Mouse (Mus musculus) ES-E14 (cell line): ENCODE results near the gene Smarca4. TPM values are rescaled to one million over a fixed set of nuclear protein-coding genes. Genes with fewer than 3 reads are reported as not detected.

Source experiments
- DNase-seq: peaks from one replicate; pipeline ENCODE4 v3.0.0-alpha.2; 2013; ENCODE audit warnings: low read depth, low spot score
- H3K27ac ChIP-seq: 2 replicates; pipeline ENCODE4 v1.5.1; 2012; ENCODE audit warnings: low read depth, mild to moderate bottlenecking, low read length, moderate library complexity, mixed read lengths; ENCODE audit not compliant: poor library complexity, insufficient read depth, severe bottlenecking
- H3K36me3 ChIP-seq: 2 replicates; pipeline ENCODE4 v1.6.1; 2012; ENCODE audit warnings: mild to moderate bottlenecking, low read length, moderate library complexity, mixed read lengths; ENCODE audit not compliant: control insufficient read depth, poor library complexity, insufficient read depth, severe bottlenecking
- H3K4me1 ChIP-seq, 2 experiments: fragments of 150-350 bp in 1 of 2; sonication (generic) in 1 of 2; 2 replicates each; pipeline ENCODE4 v1.6.1; 2012; ENCODE audit warnings: low read length in 2 of 2, mild to moderate bottlenecking in 1 of 2, mixed read lengths in 1 of 2; ENCODE audit not compliant: control insufficient read depth in 2 of 2, insufficient read depth in 2 of 2, poor library complexity in 1 of 2
- H3K4me3 ChIP-seq, 2 experiments: fragments of 150-350 bp in 1 of 2; sonication (generic) in 1 of 2; 2 replicates each; pipeline ENCODE4 v1.5.1; 2012; ENCODE audit warnings: low read length in 2 of 2, low read depth in 1 of 2, mild to moderate bottlenecking in 1 of 2, mixed read lengths in 1 of 2; ENCODE audit not compliant: insufficient read depth in 1 of 2, poor library complexity in 1 of 2, severe bottlenecking in 1 of 2
- H3K9ac ChIP-seq: 2 replicates; pipeline ENCODE4 v1.6.1; 2012; ENCODE audit warnings: low read depth, mild to moderate bottlenecking, low read length, mixed read lengths; ENCODE audit not compliant: poor library complexity, insufficient read depth, severe bottlenecking
- H3K9me3 ChIP-seq: fragments of 150-350 bp; sonication (generic); 2 replicates; pipeline ENCODE4 v1.6.1; 2012; ENCODE audit warnings: low read depth, mild to moderate bottlenecking, low read length; ENCODE audit not compliant: control insufficient read depth, insufficient read depth
- CHD2 ChIP-seq: IDR thresholded peaks from 2 replicates; pipeline ENCODE4 v1.6.1; 2014; ENCODE audit warnings: mild to moderate bottlenecking, low read depth, low read length, inconsistent platforms
- HCFC1 ChIP-seq: IDR thresholded peaks from 2 replicates; pipeline ENCODE4 v1.6.1; 2012; ENCODE audit warnings: low read length, inconsistent platforms, borderline replicate concordance; ENCODE audit not compliant: insufficient read depth
- MAFK ChIP-seq: IDR thresholded peaks from 2 replicates; pipeline ENCODE4 v1.6.1; 2014; ENCODE audit warnings: mild to moderate bottlenecking, low read depth, low read length, inconsistent platforms; ENCODE audit not compliant: insufficient read depth
- ZC3H11A ChIP-seq: IDR thresholded peaks from 2 replicates; pipeline ENCODE4 v1.6.1; 2012; ENCODE audit warnings: low read depth, mild to moderate bottlenecking, inconsistent platforms, low read length, borderline replicate concordance
- ZNF384 ChIP-seq: IDR thresholded peaks from 2 replicates; pipeline ENCODE4 v1.6.1; 2012; ENCODE audit warnings: low read depth, low read length, inconsistent platforms
- in situ Hi-C, 2 experiments: fragments of 600-800 bp; cut with MboI; formaldehyde crosslinking; loops; one replicate each; pipeline ENCODE4 v1.15.1; 2025; ENCODE audit warnings: low sequenced_read_pairs in 2 of 2, inconsistent platforms in 1 of 2; ENCODE audit not compliant: unreplicated experiment in 2 of 2
- total RNA-seq: library from RNA; depleted of rRNA; stranded (reverse); fragments of 300-350 nt; gene quantifications from 2 replicates; pipeline ENCODE4 v1.2.3, GENCODE M21; 2012

Smarca4 gene
- total RNA-seq, 1 experiment = 122 TPM

DNA sequence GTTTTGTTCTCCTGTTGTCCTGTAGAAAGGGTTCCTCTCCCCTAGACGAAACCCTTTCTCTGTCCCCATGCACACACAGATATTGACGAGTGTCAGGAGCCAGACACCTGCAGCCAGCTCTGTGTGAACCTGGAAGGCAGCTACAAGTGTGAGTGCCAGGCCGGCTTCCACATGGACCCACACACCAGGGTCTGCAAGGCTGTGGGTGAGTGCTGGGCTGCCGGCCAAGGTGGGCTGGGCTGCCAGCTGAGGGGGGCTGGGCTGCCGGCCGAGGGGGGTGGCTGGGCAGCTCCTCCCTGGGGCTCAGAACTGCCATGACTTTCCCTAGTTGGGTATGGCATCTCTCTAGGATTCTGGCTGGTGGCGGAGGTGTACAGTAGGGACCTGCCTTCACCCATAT is 122.8 kb downstream of the Smarca4 start:
- in situ Hi-C loops = no loop called here
- TF ChIP-seq HCFC1 = no peak
- Histone ChIP-seq H3K4me1 (no peaks in the 10 kb centered on the region), H3K4me3 (no peak overlapping the region), H3K36me3 (peaks cover 81% of the 10 kb centered on the region), H3K9ac (no peak overlapping the region), H3K27ac (no peak overlapping the region), H3K9me3 (no peaks in the 10 kb centered on the region)
- DNase-seq = no peak

DNA sequence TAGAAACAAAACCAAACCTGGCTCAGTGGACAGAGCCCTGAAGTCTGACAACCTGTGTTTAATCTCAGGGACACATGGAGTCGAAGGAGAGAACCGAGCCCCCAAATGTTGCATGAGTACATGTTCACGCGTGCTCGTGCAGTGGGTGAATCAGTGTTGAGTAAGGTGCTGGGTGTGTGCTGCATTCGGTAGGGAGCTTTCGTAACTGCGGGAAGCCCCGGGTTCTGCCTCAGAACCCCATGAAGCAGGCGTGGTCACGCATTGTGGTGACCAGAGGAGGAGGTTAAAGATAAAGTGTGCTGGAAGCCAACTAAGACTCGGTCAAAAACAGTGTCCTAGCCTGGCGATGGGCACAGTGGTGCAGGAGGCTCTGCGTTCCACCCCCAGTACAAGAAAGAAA is 124.5 kb downstream of the Smarca4 start:
- Histone ChIP-seq H3K4me1 (no peaks in the 10 kb centered on the region), H3K9ac (no peak overlapping the region), H3K4me3 (no peak overlapping the region), H3K27ac (no peak overlapping the region), H3K36me3 (peaks cover 82% of the 10 kb centered on the region), H3K9me3 (no peaks in the 10 kb centered on the region)
- no peak for TF ChIP-seq MAFK
- no peak for TF ChIP-seq CHD2
- TF ChIP-seq ZC3H11A = no peak
- TF ChIP-seq HCFC1 = no peak
- TF ChIP-seq ZNF384 = no peak; the same call in 1 of the 2 replicates
- no peak for DNase-seq
- in situ Hi-C loops = no loop called here

DNA sequence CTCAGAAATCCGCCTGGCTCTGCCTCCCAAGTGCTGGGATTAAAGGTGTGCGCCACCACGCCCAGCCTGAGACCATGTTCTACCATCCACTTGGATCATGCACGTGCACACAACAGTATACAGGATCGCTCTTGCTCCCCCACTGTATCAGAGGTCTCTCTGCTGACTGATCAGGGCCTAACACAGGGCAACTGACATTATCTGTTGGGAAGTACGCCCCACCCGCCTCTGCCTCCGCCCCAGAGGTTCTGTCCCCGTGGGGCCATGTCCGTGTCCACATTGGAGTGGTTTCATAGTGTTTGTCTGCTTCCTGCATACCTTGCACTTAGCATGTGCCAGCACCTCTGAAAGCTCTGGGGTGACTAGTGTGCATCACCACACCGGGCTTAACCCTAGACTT is 125.5 kb downstream of the Smarca4 start:
- Histone ChIP-seq H3K4me1 (no peaks in the 10 kb centered on the region), H3K36me3 (peaks cover 85% of the 10 kb centered on the region), H3K9ac (no peak overlapping the region), H3K9me3 (no peaks in the 10 kb centered on the region), H3K4me3 (no peak overlapping the region), H3K27ac (no peak overlapping the region)
- no peak for DNase-seq
- TF ChIP-seq HCFC1 (no peak), ZC3H11A (no peak), ZNF384 (no peak), CHD2 (no peak), MAFK (no peak)
- in situ Hi-C loops = no loop called here

DNA sequence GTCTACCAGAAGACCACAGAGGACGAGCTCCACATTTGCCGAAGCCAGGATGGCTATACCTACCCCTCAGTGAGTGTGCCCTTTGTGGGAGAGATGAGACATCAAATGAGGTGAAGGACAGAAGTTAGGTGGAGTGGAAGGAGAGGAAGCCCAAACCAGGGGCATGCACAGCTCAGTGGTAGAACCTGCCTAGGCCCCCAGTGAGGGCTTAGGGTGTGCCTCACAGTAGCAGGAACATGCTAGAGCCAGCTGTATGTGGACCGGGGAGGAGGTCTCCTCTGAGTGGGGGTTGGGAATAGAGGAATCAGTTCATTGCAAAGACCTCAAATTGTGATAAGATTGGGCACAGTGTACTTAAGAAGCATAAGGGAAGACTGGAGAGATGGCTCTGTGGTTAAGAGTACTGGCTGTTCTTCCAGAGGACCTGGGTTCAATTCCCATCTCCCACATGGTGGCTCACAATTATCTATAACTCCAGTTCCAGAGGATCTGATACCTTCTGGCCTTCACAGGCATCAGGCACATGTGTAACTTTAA is 131.3 kb downstream of the Smarca4 start:
- no peak overlapping the region for H3K9ac ChIP-seq
- H3K36me3 ChIP-seq = peaks cover 58% of the 10 kb centered on the region
- no peak overlapping the region for H3K27ac ChIP-seq
- TF ChIP-seq ZNF384 (no peak), CHD2 (no peak)
- in situ Hi-C loops = no loop called here
- DNase-seq = no peak
- no peak overlapping the region for H3K4me3 ChIP-seq
- H3K9me3 ChIP-seq = no peaks in the 10 kb centered on the region
- peaks cover 0 to 14% of the 10 kb centered on the region in 2 experiments; a peak in 2 of 4 replicates for H3K4me1 ChIP-seq

DNA sequence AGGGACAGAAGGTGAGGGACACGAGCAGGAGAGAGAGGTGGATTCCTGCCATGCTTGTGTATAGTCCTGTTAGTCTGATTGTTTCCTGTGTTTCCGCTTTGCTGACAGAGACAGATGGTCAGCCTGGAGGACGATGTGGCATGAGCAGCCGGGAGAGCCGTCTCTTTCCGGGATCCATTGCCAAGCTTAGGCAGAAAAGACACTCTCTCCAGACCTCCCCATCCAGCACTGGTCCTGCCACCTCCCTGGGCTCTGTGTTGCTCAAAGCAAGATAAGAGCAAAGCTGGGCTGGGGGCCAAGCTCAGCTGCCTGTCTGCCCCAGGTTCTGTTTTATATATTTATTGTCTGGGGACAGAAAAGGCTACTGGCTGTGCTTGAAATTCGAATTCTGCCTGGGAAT is 132.1 kb downstream of the Smarca4 start:
- peaks cover 54% of the 10 kb centered on the region for H3K36me3 ChIP-seq
- no peaks in the 10 kb centered on the region for H3K9me3 ChIP-seq
- no peak overlapping the region for H3K9ac ChIP-seq
- no peak for TF ChIP-seq HCFC1
- no peak for TF ChIP-seq CHD2
- no peak for TF ChIP-seq ZNF384
- TF ChIP-seq MAFK = no peak
- TF ChIP-seq ZC3H11A = no peak
- in situ Hi-C loops = no loop called here
- peaks cover 0 to 17% of the 10 kb centered on the region in 2 experiments; a peak in 2 of 4 replicates for H3K4me1 ChIP-seq
- H3K4me3 ChIP-seq = no peak overlapping the region
- H3K27ac ChIP-seq = no peak overlapping the region
- DNase-seq = no peak
